Mouse (Mus musculus): Measurements from ENCODE around the gene Hbb-bt.
"Not testable (repeated sequence)": the region's sequence is repeated elsewhere in the genome, so short reads cannot be mapped to it uniquely, and the experiment has no call there.

Hbb-bt gene

GRCm38 (mm10) chr7:103808971-103809800, 4.6 kb downstream of the Hbb-bt start:
- DNase-seq (ENCODE audit: low read depth, low spot score) = no peak

DNA sequence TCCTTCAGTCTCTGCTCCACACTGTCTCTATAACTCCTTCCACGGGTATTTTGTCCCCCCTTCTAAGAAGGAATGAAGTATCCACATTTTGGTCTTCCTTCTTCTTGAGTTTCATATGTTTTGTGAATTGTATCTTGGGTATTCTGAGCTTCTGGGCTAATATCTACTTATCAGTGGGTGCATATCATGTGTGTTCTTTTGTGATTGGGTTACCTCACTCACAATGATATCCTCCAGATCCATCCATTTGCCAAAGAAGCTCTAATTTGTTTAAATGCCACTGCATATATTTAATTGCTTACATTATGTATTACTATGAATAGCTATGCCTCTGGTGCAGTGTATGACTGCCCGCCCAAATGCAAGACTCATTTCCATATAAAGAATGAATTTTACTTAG, 5.7 kb downstream of the Hbb-bt start:
- not testable (repeated sequence) for DNase-seq (ENCODE audit: low read depth, low spot score)

- peak; percentile 11 for DNase-seq (ENCODE audit: low read depth, low spot score)
These were observed 6.9 kb downstream of the Hbb-bt start for GRCm38 (mm10) chr7:103806856-103807255.

GRCm38 (mm10) chr7:103792669-103793388, 21.0 kb downstream of the Hbb-bt start:
- no peak for DNase-seq (ENCODE audit: low read depth, low spot score)

DNA sequence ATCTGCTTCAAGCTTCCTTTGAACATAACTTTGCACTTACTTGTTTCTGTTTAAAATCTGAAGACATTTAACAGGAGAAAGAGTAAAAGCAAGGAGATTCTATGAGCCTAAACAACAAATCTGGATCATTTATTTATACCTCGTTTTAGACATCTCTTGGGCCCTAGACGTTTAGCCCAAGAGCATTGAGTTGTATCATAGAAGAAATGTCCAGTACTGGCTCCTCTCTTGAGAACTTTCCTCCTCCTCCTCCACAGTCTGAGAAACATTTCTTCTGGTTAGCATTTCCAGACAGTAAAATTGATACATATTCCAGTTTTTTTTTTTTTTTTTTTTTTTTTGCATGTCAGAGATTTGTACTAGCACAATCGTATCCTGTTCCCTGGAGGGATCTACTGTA, 22.1 kb downstream of the Hbb-bt start, which contains the start of gene Olfr67:
Gene Olfr67, minus strand, starts transcription at position 101 of the 400 bp plus-strand sequence.
- DNase-seq (ENCODE audit: low read depth, low spot score) = no peak

GRCm38 (mm10) chr7:103779598-103779997, 34.2 kb downstream of the Hbb-bt start, which contains the start of gene Olfr68:
Olfr68 (minus strand) TSS chr7:103779698.
- DNase-seq (ENCODE audit: low read depth, low spot score) = no peak

DNA sequence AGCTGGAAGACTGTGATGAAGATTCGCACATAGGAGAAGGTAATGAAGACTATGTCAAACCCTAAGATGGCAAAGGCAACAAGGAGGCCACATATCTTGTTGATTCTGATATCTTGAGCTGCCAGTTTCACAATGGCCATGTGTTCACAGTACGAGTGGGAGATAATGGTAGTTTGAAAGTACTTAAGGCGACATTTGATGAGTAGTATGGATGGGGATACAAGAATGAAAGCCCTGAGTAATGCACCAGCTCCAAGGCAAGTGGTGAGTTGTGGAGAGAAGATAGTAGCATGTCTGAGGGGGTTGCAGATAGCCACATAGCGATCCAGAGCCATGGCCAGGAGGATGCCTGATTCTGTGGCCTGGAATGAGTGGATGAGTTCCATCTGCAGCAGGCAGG, 36.1 kb downstream of the Hbb-bt start:
- DNase-seq (ENCODE audit: low read depth, low spot score) = not testable (repeated sequence)

DNA sequence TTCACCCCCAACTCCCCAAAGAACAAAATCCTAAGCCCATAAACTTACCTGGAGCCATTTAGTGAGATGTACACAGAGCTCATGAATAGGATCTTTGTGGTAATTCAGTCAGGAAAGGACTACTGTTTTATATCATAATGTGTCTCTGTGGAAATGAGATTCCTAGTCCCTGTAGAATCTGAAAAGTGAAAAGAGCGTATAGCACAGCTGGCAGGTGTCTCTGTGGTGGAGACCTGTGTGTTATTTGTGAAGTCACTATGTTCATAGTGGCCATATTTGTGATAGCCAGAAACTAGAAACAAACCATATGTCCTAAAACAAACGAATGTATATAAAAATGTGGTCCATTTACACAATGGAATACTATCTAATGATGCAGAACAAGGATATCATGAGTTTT, 42.3 kb downstream of the Hbb-bt start, which contains the start of gene Olfr69:
Gene Olfr69, minus strand, starts transcription at position 101 of the 400 bp plus-strand sequence.
- no peak for DNase-seq (ENCODE audit: low read depth, low spot score)

- not testable (repeated sequence) for DNase-seq (ENCODE audit: low read depth, low spot score)
These were observed 46.1 kb downstream of the Hbb-bt start for GRCm38 (mm10) chr7:103767687-103768086.
